Mouse (Mus musculus) spleen, postnatal 14 days (tissue): ENCODE measurements around the gene Ap3s2.

ENCODE experiments used
- DNase-seq, 2 experiments: peaks; one replicate each; pipeline ENCODE4 v3.0.0; 2021 to 2022; ENCODE audit warnings: low spot score in 2 of 2

The Ap3s2 gene

GRCm38 (mm10) chr7:79920344-79920983 is at the start of gene Ap3s2:
Gene Ap3s2, minus strand, starts transcription at chr7:79920649.
- peak; percentile 69 to 82 for DNase-seq

- DNase-seq = no peak
These were observed 47.9 kb upstream of the Ap3s2 start for GRCm38 (mm10) chr7:79968326-79968725.

GRCm38 (mm10) chr7:79961600-79961999 is 41.2 kb upstream of the Ap3s2 start:
- no peak for DNase-seq

- DNase-seq = no peak
These were observed 35.7 kb upstream of the Ap3s2 start for GRCm38 (mm10) chr7:79956131-79956530.

GRCm38 (mm10) chr7:79954890-79955289 is 34.4 kb upstream of the Ap3s2 start:
- no peak for DNase-seq

- no peak for DNase-seq
These were observed 30.6 kb upstream of the Ap3s2 start for GRCm38 (mm10) chr7:79951038-79951437.

- no peak for DNase-seq
These were observed 29.8 kb upstream of the Ap3s2 start for GRCm38 (mm10) chr7:79950236-79950635.

GRCm38 (mm10) chr7:79935511-79936205 is 15.2 kb upstream of the Ap3s2 start:
- DNase-seq = no peak

GRCm38 (mm10) chr7:79934862-79935510 is 14.5 kb upstream of the Ap3s2 start, which contains the start of gene Arpin:
Gene Arpin, minus strand, starts transcription at chr7:79935359.
- no peak for DNase-seq

GRCm38 (mm10) chr7:79934461-79934860 is 14.0 kb upstream of the Ap3s2 start:
- DNase-seq = no peak

GRCm38 (mm10) chr7:79928516-79929052 is 8.1 kb upstream of the Ap3s2 start:
- no peak for DNase-seq

- no peak for DNase-seq
These were observed 5.9 kb downstream of the Ap3s2 start for GRCm38 (mm10) chr7:79914556-79914955.

- no peak for DNase-seq
These were observed 13.1 kb downstream of the Ap3s2 start for GRCm38 (mm10) chr7:79907356-79907755.

- DNase-seq = no peak
These were observed 13.5 kb downstream of the Ap3s2 start for GRCm38 (mm10) chr7:79906914-79907313.

- no peak for DNase-seq
These were observed 15.3 kb downstream of the Ap3s2 start for GRCm38 (mm10) chr7:79905193-79905592.

- DNase-seq = no peak
These were observed 17.2 kb downstream of the Ap3s2 start for GRCm38 (mm10) chr7:79903160-79903792.

- DNase-seq = no peak
These were observed 19.7 kb downstream of the Ap3s2 start for GRCm38 (mm10) chr7:79900753-79901152.

- no peak for DNase-seq
These were observed 25.2 kb downstream of the Ap3s2 start for GRCm38 (mm10) chr7:79895225-79895624.

- DNase-seq = no peak
These were observed 25.7 kb downstream of the Ap3s2 start for GRCm38 (mm10) chr7:79894790-79895189.

GRCm38 (mm10) chr7:79892576-79893428 is 27.6 kb downstream of the Ap3s2 start:
- no peak for DNase-seq
